Mouse (Mus musculus) neural tube, embryonic 13.5 days (tissue): Measurements from ENCODE around the gene Orc1. TPM values are rescaled to one million over a fixed set of nuclear protein-coding genes. Genes with fewer than 3 reads are reported as not detected.
A peak's percentile ranks its signal among the peaks of the same experiment; 100 is the strongest.

ENCODE experiments used
- ATAC-seq: fragments of 200-750 bp; cut with Nextera tagmentation; 2 replicates; pipeline ENCODE4 v1.8.0; 2017; ENCODE audit warnings: low read depth, mild to moderate bottlenecking, moderate TSS enrichment, moderate library complexity
- H3K27ac ChIP-seq: fragments of 300-500 bp; sonication (generic); replicated peaks from 2 replicates; pipeline ENCODE4 v1.5.1; 2015; ENCODE audit warnings: moderate library complexity, mild to moderate bottlenecking, inconsistent platforms
- H3K27me3 ChIP-seq: fragments of 300-500 bp; sonication (generic); 2 replicates; pipeline ENCODE4 v1.6.1; 2015; ENCODE audit warnings: mild to moderate bottlenecking, inconsistent platforms
- H3K36me3 ChIP-seq: fragments of 300-500 bp; sonication (generic); 2 replicates; pipeline ENCODE4 v1.6.1; 2015; ENCODE audit warnings: mild to moderate bottlenecking, inconsistent platforms
- H3K4me1 ChIP-seq: fragments of 300-500 bp; sonication (generic); replicated peaks from 2 replicates; pipeline ENCODE4 v1.6.1; 2015; ENCODE audit warnings: inconsistent platforms
- H3K4me2 ChIP-seq: fragments of 300-500 bp; sonication (generic); 2 replicates; pipeline ENCODE4 v1.6.1; 2015; ENCODE audit warnings: inconsistent platforms, mild to moderate bottlenecking, moderate library complexity
- H3K4me3 ChIP-seq: fragments of 300-500 bp; sonication (generic); 2 replicates; pipeline ENCODE4 v1.5.1; 2015; ENCODE audit warnings: mild to moderate bottlenecking, inconsistent platforms
- H3K9ac ChIP-seq: fragments of 300-500 bp; sonication (generic); 2 replicates; pipeline ENCODE4 v1.6.1; 2015; ENCODE audit warnings: moderate library complexity, mild to moderate bottlenecking, inconsistent platforms
- H3K9me3 ChIP-seq: fragments of 300-500 bp; sonication (generic); 2 replicates; pipeline ENCODE4 v1.6.1; 2016; ENCODE audit warnings: inconsistent platforms
- WGBS: fragments of 180-500 bp; shearing (Covaris S2); methylation state at CpG from one replicate; pipeline ENCODE4 v1.1.7; 2015; 5-methylcytosine and 5-hydroxymethylcytosine counted together
- polyA plus RNA-seq: library from polyadenylated mRNA; unstranded; fragments of >200 nt; fragmentation: Nextera tagmentation; extraction: Ambion mirVana; gene quantifications from 2 replicates; pipeline ENCODE4 v1.2.1, GENCODE M21; 2015

Gene Orc1
- polyA plus RNA-seq, result 1.4 and 1.9 TPM in 2 replicates

DNA sequence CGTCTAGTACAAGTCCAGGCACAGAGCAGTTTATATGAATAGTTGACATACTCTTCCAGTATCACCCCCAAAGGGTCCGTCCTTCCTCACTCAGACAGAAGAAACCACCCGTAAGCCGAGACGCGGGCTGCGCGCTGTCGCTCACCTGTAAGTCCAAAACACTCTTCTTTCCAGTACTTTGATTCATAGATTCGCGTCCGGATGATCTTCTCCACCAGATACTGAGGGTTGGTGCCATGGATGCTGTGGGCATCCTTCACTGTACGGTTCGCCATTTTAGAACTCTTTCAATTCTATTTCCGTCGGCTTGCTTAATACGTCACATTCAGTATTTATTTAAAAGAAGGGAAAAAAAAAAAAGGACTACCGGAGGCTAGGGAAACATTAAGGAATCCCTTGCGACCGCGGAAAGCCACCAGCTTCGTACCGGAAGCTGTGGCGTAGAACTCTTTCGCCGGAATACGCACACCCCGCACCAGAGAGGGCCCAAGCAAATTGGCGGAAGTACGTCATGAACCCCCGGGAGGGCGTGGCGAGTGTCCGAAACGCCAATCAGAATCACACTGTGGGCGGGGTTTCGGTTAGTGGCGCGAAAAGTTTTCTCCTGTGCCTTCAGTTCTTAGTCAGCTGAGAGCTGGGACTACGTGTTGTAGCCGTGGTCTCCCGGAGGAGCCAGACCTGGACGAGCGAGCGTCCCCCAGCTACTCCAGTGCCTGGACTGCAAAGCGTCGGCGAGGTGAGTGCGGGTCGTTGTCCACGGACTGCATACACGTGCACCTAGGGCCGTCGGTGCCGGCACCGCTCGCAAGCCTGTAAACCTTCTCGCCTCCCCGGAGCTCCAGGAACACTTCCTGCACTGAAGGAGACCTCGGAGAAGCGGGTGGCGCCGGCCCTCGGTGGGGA is at the start of gene Orc1, which contains the start of gene Prpf38a:
Orc1 (plus strand) TSS at position 584 of the 903 bp plus-strand sequence.
Prpf38a (minus strand) TSS at position 497 of the 903 bp plus-strand sequence.
- peak within 1 kb of the TSS; percentile 79 for H3K9ac ChIP-seq
- peak within 1 kb of the TSS; percentile 85 for H3K4me3 ChIP-seq
- no peaks in the 10 kb centered on the region for H3K27me3 ChIP-seq
- under 1% methylated on average over 64 of the region's 64 CpGs for WGBS
- H3K9me3 ChIP-seq, result no peaks in the 10 kb centered on the region
- peaks cover 21% of the 10 kb centered on the region for H3K36me3 ChIP-seq
- peak within 1 kb of the TSS; percentile 78 for H3K27ac ChIP-seq
- peak within 1 kb of the TSS; percentile 95 for H3K4me2 ChIP-seq
- peaks cover 30% of the 10 kb centered on the region for H3K4me1 ChIP-seq
- peak; percentile 99 for ATAC-seq

DNA sequence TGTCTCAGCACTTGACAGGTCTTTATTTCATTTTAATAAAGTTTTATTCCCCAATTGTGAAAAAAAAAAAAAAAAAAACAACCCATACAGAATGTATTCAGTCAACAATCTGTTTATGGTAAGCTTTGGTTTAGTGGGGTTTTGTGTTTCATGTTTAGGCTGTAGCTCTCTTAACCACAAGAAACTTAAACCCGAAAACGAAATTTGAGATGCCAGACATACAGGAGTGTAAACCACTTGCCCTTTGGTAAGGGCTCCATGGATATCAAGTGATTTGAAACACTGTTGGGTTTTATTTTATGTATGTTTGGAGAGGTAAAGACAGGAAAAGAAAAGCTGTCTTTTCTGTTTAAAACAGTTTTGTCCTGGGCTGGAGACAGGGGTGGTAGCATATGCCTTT is 39.5 kb upstream of the Orc1 start:
- Histone ChIP-seq H3K27me3 (no peaks in the 10 kb centered on the region), H3K4me3 (no peak overlapping the region), H3K27ac (no peak overlapping the region), H3K9me3 (no peaks in the 10 kb centered on the region), H3K4me1 (no peaks in the 10 kb centered on the region), H3K36me3 (peaks cover 23% of the 10 kb centered on the region), H3K4me2 (no peak overlapping the region), H3K9ac (no peak overlapping the region)
- ATAC-seq, result no peak
- 95% methylated on average over 2 of the region's 2 CpGs for WGBS

DNA sequence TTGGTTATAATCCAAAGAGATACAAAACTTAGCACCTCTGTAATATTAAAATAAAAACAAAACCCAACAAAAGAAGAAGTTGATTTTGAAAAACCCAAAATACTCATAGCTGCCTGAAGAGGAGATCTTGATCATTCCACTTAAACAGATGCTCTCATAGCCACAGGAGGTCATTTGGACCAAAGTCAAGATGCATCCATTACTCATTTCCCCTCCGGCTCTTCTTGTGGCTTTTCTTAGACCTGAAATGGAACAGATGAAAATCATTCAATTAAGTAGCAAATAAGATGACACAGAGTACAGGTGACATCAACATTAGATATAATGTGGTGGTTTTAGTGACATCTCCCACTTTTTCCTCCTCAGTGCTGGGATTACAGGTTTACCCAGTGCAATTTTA is 14.2 kb upstream of the Orc1 start:
- H3K4me1 ChIP-seq, result no peaks in the 10 kb centered on the region
- WGBS, result 83% methylated on average over 1 of the region's 1 CpGs
- no peak overlapping the region for H3K4me3 ChIP-seq
- ATAC-seq, result no peak
- no peaks in the 10 kb centered on the region for H3K27me3 ChIP-seq
- no peak overlapping the region for H3K4me2 ChIP-seq
- no peaks in the 10 kb centered on the region for H3K9me3 ChIP-seq
- H3K36me3 ChIP-seq, result peaks cover 87% of the 10 kb centered on the region
- H3K27ac ChIP-seq, result no peak overlapping the region
- no peak overlapping the region for H3K9ac ChIP-seq

- no peaks in the 10 kb centered on the region for H3K27me3 ChIP-seq
- H3K4me2 ChIP-seq, result no peak overlapping the region
- no peak for ATAC-seq
- no peak overlapping the region for H3K4me3 ChIP-seq
- peaks cover 70% of the 10 kb centered on the region for H3K36me3 ChIP-seq
- WGBS, result 98% methylated on average over 3 of the region's 3 CpGs
- peaks cover 8% of the 10 kb centered on the region for H3K4me1 ChIP-seq
- no peaks in the 10 kb centered on the region for H3K9me3 ChIP-seq
- H3K9ac ChIP-seq, result no peak overlapping the region
- no peak overlapping the region for H3K27ac ChIP-seq
Measured at GRCm38 (mm10) chr4:108572644-108573043, 6.6 kb upstream of the Orc1 start.

GRCm38 (mm10) chr4:108579743-108580411 is 654 bp downstream of the Orc1 start:
- Histone ChIP-seq H3K9ac (peak overlapping the region; percentile 64), H3K27me3 (no peaks in the 10 kb centered on the region), H3K4me1 (peaks cover 30% of the 10 kb centered on the region), H3K9me3 (no peaks in the 10 kb centered on the region), H3K4me3 (peak overlapping the region; percentile 85), H3K4me2 (peak overlapping the region; percentile 95), H3K36me3 (peaks cover 15% of the 10 kb centered on the region), H3K27ac (no peak overlapping the region)
- WGBS, result under 1% methylated on average over 16 of the region's 16 CpGs
- ATAC-seq, result no peak; the same call in 1 of the 2 replicates

GRCm38 (mm10) chr4:108593376-108593775 is 14.2 kb downstream of the Orc1 start:
- ATAC-seq, result no peak
- no peaks in the 10 kb centered on the region for H3K4me1 ChIP-seq
- H3K27ac ChIP-seq, result no peak overlapping the region
- WGBS, result 96% methylated on average over 2 of the region's 2 CpGs
- no peak overlapping the region for H3K4me3 ChIP-seq
- H3K9me3 ChIP-seq, result no peaks in the 10 kb centered on the region
- H3K4me2 ChIP-seq, result no peak overlapping the region
- H3K9ac ChIP-seq, result no peak overlapping the region
- H3K27me3 ChIP-seq, result no peaks in the 10 kb centered on the region
- no peaks in the 10 kb centered on the region for H3K36me3 ChIP-seq

- no peaks in the 10 kb centered on the region for H3K27me3 ChIP-seq
- no peaks in the 10 kb centered on the region for H3K9me3 ChIP-seq
- H3K9ac ChIP-seq, result no peak overlapping the region
- WGBS, result 83% methylated on average over 1 of the region's 1 CpGs
- H3K36me3 ChIP-seq, result 0 out of 2 replicates have a peak, but pooled peaks cover 4% of the 10 kb centered on the region
- no peak overlapping the region for H3K4me2 ChIP-seq
- no peaks in the 10 kb centered on the region for H3K4me1 ChIP-seq
- no peak overlapping the region for H3K4me3 ChIP-seq
- no peak overlapping the region for H3K27ac ChIP-seq
- no peak for ATAC-seq
Measured at GRCm38 (mm10) chr4:108595785-108596184, 16.6 kb downstream of the Orc1 start.

DNA sequence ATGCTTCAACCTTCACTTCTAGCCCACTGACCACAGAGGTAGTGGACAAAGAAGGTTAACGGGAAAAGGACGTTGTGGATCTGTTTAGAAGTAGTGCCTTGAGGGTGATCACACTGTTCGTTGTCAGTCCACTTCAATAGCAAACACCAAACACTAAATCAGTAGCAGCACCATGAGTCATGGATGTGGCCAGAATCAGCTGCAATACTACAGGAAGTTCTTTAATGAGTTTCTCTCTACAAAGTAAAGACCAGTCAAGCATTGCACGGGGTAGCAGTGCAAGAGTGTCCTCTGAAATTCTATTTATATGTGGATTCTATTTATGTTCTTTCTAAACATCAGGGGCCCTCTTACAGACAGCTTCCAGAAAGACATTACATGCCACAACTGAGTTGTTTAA is 19.1 kb downstream of the Orc1 start:
- Histone ChIP-seq H3K27me3 (no peaks in the 10 kb centered on the region), H3K36me3 (peaks cover 7% of the 10 kb centered on the region; the same call in 1 of the 2 replicates), H3K27ac (no peak overlapping the region), H3K4me3 (no peak overlapping the region), H3K9me3 (no peaks in the 10 kb centered on the region), H3K4me2 (no peak overlapping the region), H3K4me1 (no peaks in the 10 kb centered on the region), H3K9ac (no peak overlapping the region)
- 96% methylated on average over 4 of the region's 4 CpGs for WGBS
- ATAC-seq, result no peak

DNA sequence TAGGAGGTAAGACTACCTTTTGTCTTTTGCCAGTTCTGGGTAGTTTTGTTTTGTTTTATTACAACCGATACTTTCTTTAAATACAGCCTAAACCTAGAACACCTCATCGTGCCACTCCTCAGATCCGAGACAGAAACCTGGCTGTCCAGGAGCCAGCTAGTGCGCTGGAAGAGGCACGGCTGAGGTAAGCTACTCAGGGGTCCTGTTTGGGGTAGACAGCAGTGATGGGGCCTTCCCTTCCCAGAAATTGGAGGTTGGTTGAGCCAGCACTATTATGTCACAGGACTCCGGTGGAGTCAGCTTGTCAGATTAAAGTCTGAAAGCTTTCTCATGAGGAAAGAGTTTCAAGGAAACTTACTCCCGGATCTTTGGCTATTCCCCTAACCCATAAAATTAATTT is 22.6 kb downstream of the Orc1 start:
- Histone ChIP-seq H3K27ac (no peak overlapping the region), H3K27me3 (no peaks in the 10 kb centered on the region), H3K4me3 (no peak overlapping the region), H3K9me3 (no peaks in the 10 kb centered on the region), H3K4me2 (no peak overlapping the region), H3K9ac (no peak overlapping the region), H3K4me1 (no peaks in the 10 kb centered on the region), H3K36me3 (peaks cover 25% of the 10 kb centered on the region)
- 89% methylated on average over 7 of the region's 7 CpGs for WGBS
- ATAC-seq, result no peak

DNA sequence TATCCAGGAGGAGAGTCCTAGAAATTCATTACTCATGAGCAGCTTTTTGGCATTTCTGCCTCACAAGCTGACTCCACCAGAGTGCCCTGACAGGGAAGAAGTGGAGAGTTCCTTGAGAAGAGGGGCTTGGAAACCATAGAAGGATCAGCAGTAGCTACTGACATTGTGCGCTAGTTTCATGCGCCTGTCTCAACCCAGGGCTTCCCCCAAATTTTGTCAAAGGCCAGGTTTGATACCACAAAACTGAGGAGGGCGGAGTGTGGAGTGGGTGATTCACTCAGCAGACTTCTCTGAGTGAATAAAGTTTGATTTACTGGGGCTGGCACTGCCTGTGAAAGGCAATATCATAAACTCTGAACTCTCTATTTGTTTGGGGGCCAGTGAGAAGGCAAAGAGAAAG is 29.4 kb downstream of the Orc1 start:
- H3K27me3 ChIP-seq, result no peaks in the 10 kb centered on the region
- no peaks in the 10 kb centered on the region for H3K4me1 ChIP-seq
- H3K9ac ChIP-seq, result no peak overlapping the region
- no peak overlapping the region for H3K4me2 ChIP-seq
- WGBS, result 97% methylated on average over 3 of the region's 3 CpGs
- no peak overlapping the region for H3K4me3 ChIP-seq
- H3K36me3 ChIP-seq, result peaks cover 15% of the 10 kb centered on the region; the same call in 1 of the 2 replicates
- no peaks in the 10 kb centered on the region for H3K9me3 ChIP-seq
- no peak overlapping the region for H3K27ac ChIP-seq
- no peak for ATAC-seq

DNA sequence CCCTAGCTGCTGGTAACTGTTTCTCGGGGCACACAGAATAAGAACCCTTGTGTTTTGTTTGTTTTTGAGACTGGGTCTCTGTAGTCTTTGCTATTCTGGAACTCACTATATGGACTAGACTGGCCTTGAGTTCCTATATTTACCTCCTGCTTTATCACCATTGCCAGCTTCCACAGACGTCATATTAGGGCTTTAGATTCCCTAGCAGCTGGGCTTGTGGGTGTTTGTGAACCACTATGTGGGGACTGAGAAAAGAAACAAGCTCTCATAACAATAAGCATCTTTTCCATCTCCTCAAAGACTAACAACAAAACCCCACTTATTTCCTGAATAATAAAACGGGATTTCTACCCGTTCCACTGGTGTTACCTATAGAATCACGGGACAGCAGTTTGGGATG is 31.7 kb downstream of the Orc1 start:
- 91% methylated on average over 5 of the region's 5 CpGs for WGBS

DNA sequence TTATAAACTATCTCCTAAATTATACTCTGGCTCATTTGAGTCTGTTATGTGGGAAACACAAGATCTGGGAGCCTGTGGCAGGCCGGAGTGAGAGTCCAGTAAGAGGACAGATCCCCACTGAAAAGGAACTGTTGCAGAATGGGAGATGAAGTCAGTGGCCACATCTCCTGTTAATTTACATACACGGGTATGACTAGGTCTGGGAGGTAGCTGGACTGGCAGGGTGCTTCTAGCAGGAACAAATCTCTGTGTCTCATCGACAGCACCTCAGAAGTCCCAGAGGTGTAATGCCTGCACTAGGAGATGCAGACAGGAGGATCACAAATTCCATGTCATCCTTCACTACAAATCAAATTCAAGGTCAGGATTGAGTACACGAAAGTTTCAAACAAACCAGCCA is 39.4 kb downstream of the Orc1 start:
- H3K27ac ChIP-seq, result no peak overlapping the region; the same call in 1 of the 2 replicates
- H3K4me1 ChIP-seq, result peaks cover 21% of the 10 kb centered on the region
- peak overlapping the region; percentile 94 for H3K9ac ChIP-seq
- H3K9me3 ChIP-seq, result no peaks in the 10 kb centered on the region
- H3K36me3 ChIP-seq, result no peaks in the 10 kb centered on the region
- no peaks in the 10 kb centered on the region for H3K27me3 ChIP-seq
- ATAC-seq, result no peak
- peak overlapping the region; percentile 75 for H3K4me2 ChIP-seq
- H3K4me3 ChIP-seq, result peak overlapping the region; percentile 80
- 69% methylated on average over 4 of the region's 4 CpGs for WGBS

More for the DNA sequence above, 31.7 kb downstream of the Orc1 start:
- no peak overlapping the region for H3K9ac ChIP-seq
- ATAC-seq, result no peak
- H3K4me2 ChIP-seq, result no peak overlapping the region
- no peaks in the 10 kb centered on the region for H3K9me3 ChIP-seq
- no peak overlapping the region for H3K4me3 ChIP-seq
- H3K27me3 ChIP-seq, result no peaks in the 10 kb centered on the region
- no peaks in the 10 kb centered on the region for H3K36me3 ChIP-seq
- no peak overlapping the region for H3K27ac ChIP-seq
- H3K4me1 ChIP-seq, result no peaks in the 10 kb centered on the region
